Mouse (Mus musculus): Measurements from ENCODE around the gene D930048N14Rik. TPM values are rescaled to one million over a fixed set of nuclear protein-coding genes. Genes with fewer than 3 reads are reported as not detected.
"Not testable (repeated sequence)": the region's sequence is repeated elsewhere in the genome, so short reads cannot be mapped to it uniquely, and the experiment has no call there.

The D930048N14Rik gene
- total RNA-seq, 1 experiment = 4.1 TPM

GRCm38 (mm10) chr11:51658705-51659104 lies 8.0 kb downstream of the D930048N14Rik start:
- peaks cover 31% of the 10 kb centered on the region for H3K36me3 ChIP-seq (ENCODE audit: control insufficient read depth, insufficient read depth, low read length, poor library complexity, severe bottlenecking)
- in situ Hi-C loops (cut with MboI; ENCODE audit: low sequenced_read_pairs in 2 of 2, unreplicated experiment in 2 of 2) = no loop called here
- H3K9me3 ChIP-seq (ENCODE audit: control insufficient read depth, insufficient read depth, low read depth, low read length) = no peaks in the 10 kb centered on the region
- H3K27ac ChIP-seq (ENCODE audit: insufficient read depth, low read depth, low read length, poor library complexity, severe bottlenecking) = no peak overlapping the region
- H3K9ac ChIP-seq (ENCODE audit: insufficient read depth, low read depth, low read length, poor library complexity, severe bottlenecking) = no peak overlapping the region
- no peak for TF ChIP-seq ZC3H11A (IDR thresholded peaks at IDR 0.05; ENCODE audit: borderline replicate concordance, low read depth, low read length)
- TF ChIP-seq ZNF384 (IDR thresholded peaks at IDR 0.05; ENCODE audit: low read depth, low read length) = no peak
- TF ChIP-seq MAFK (IDR thresholded peaks at IDR 0.05; ENCODE audit: insufficient read depth, low read depth, low read length) = no peak
- H3K4me3 ChIP-seq (ENCODE audit: insufficient read depth in 1 of 2, low read depth in 1 of 2, low read length in 2 of 2, poor library complexity in 1 of 2, severe bottlenecking in 1 of 2) = no peak overlapping the region
- H3K4me1 ChIP-seq (ENCODE audit: control insufficient read depth in 2 of 2, insufficient read depth in 2 of 2, low read length in 2 of 2, poor library complexity in 1 of 2) = peaks cover 0 to 14% of the 10 kb centered on the region in 2 experiments; a peak in 3 of 4 replicates
- no peak for DNase-seq (ENCODE audit: low read depth, low spot score)

GRCm38 (mm10) chr11:51661867-51662365 lies 11.2 kb downstream of the D930048N14Rik start:
- no peak overlapping the region for H3K27ac ChIP-seq (ENCODE audit: insufficient read depth, low read depth, low read length, poor library complexity, severe bottlenecking)
- H3K9ac ChIP-seq (ENCODE audit: insufficient read depth, low read depth, low read length, poor library complexity, severe bottlenecking) = no peak overlapping the region
- no peak overlapping the region for H3K4me3 ChIP-seq (ENCODE audit: insufficient read depth in 1 of 2, low read depth in 1 of 2, low read length in 2 of 2, poor library complexity in 1 of 2, severe bottlenecking in 1 of 2)
- peaks cover 0 to 14% of the 10 kb centered on the region in 2 experiments; a peak in 2 of 4 replicates for H3K4me1 ChIP-seq (ENCODE audit: control insufficient read depth in 2 of 2, insufficient read depth in 2 of 2, low read length in 2 of 2, poor library complexity in 1 of 2)
- in situ Hi-C loops (cut with MboI; ENCODE audit: low sequenced_read_pairs in 2 of 2, unreplicated experiment in 2 of 2) = no loop called here
- DNase-seq (ENCODE audit: low read depth, low spot score) = no peak
- 0 out of 2 replicates have a peak, but pooled peaks cover 2% of the 10 kb centered on the region for H3K9me3 ChIP-seq (ENCODE audit: control insufficient read depth, insufficient read depth, low read depth, low read length)
- TF ChIP-seq ZC3H11A (IDR thresholded peaks at IDR 0.05; ENCODE audit: borderline replicate concordance, low read depth, low read length) (no peak), HCFC1 (IDR thresholded peaks at IDR 0.05; ENCODE audit: borderline replicate concordance, insufficient read depth, low read length) (no peak), ZNF384 (IDR thresholded peaks at IDR 0.05; ENCODE audit: low read depth, low read length) (no peak), MAFK (IDR thresholded peaks at IDR 0.05; ENCODE audit: insufficient read depth, low read depth, low read length) (no peak), CHD2 (IDR thresholded peaks at IDR 0.05; ENCODE audit: low read depth, low read length) (no peak)
- peaks cover 5% of the 10 kb centered on the region for H3K36me3 ChIP-seq (ENCODE audit: control insufficient read depth, insufficient read depth, low read length, poor library complexity, severe bottlenecking)

GRCm38 (mm10) chr11:51662632-51663031 lies 11.9 kb downstream of the D930048N14Rik start:
- Histone ChIP-seq H3K4me1 (ENCODE audit: control insufficient read depth in 2 of 2, insufficient read depth in 2 of 2, low read length in 2 of 2, poor library complexity in 1 of 2) (peaks cover 0 to 12% of the 10 kb centered on the region in 2 experiments; a peak in 2 of 4 replicates), H3K9ac (ENCODE audit: insufficient read depth, low read depth, low read length, poor library complexity, severe bottlenecking) (no peak overlapping the region), H3K4me3 (ENCODE audit: insufficient read depth in 1 of 2, low read depth in 1 of 2, low read length in 2 of 2, poor library complexity in 1 of 2, severe bottlenecking in 1 of 2) (no peak overlapping the region), H3K27ac (ENCODE audit: insufficient read depth, low read depth, low read length, poor library complexity, severe bottlenecking) (no peak overlapping the region), H3K36me3 (ENCODE audit: control insufficient read depth, insufficient read depth, low read length, poor library complexity, severe bottlenecking) (no peaks in the 10 kb centered on the region), H3K9me3 (ENCODE audit: control insufficient read depth, insufficient read depth, low read depth, low read length) (0 out of 2 replicates have a peak, but pooled peaks cover 2% of the 10 kb centered on the region)
- no peak for TF ChIP-seq ZNF384 (IDR thresholded peaks at IDR 0.05; ENCODE audit: low read depth, low read length)
- no peak for TF ChIP-seq CHD2 (IDR thresholded peaks at IDR 0.05; ENCODE audit: low read depth, low read length)
- TF ChIP-seq ZC3H11A (IDR thresholded peaks at IDR 0.05; ENCODE audit: borderline replicate concordance, low read depth, low read length) = no peak
- no peak for TF ChIP-seq MAFK (IDR thresholded peaks at IDR 0.05; ENCODE audit: insufficient read depth, low read depth, low read length)
- no peak for TF ChIP-seq HCFC1 (IDR thresholded peaks at IDR 0.05; ENCODE audit: borderline replicate concordance, insufficient read depth, low read length)
- DNase-seq (ENCODE audit: low read depth, low spot score) = no peak
- in situ Hi-C loops (cut with MboI; ENCODE audit: low sequenced_read_pairs in 2 of 2, unreplicated experiment in 2 of 2) = no loop called here

- H3K36me3 ChIP-seq (ENCODE audit: control insufficient read depth, insufficient read depth, low read length, poor library complexity, severe bottlenecking); H3K9me3 ChIP-seq (ENCODE audit: control insufficient read depth, insufficient read depth, low read depth, low read length); in situ Hi-C loops (cut with MboI; ENCODE audit: low sequenced_read_pairs in 2 of 2, unreplicated experiment in 2 of 2); H3K27ac ChIP-seq (ENCODE audit: insufficient read depth, low read depth, low read length, poor library complexity, severe bottlenecking); H3K4me3 ChIP-seq (ENCODE audit: insufficient read depth in 1 of 2, low read depth in 1 of 2, low read length in 2 of 2, poor library complexity in 1 of 2, severe bottlenecking in 1 of 2); DNase-seq (ENCODE audit: low read depth, low spot score); H3K9ac ChIP-seq (ENCODE audit: insufficient read depth, low read depth, low read length, poor library complexity, severe bottlenecking); H3K4me1 ChIP-seq (ENCODE audit: control insufficient read depth in 2 of 2, insufficient read depth in 2 of 2, low read length in 2 of 2, poor library complexity in 1 of 2): not testable (repeated sequence)
These were observed 14.0 kb downstream of the D930048N14Rik start for GRCm38 (mm10) chr11:51664747-51665146.

- no peak for DNase-seq (ENCODE audit: low read depth, low spot score)
- no peak overlapping the region for H3K9ac ChIP-seq (ENCODE audit: insufficient read depth, low read depth, low read length, poor library complexity, severe bottlenecking)
- no peaks in the 10 kb centered on the region for H3K36me3 ChIP-seq (ENCODE audit: control insufficient read depth, insufficient read depth, low read length, poor library complexity, severe bottlenecking)
- H3K4me1 ChIP-seq (ENCODE audit: control insufficient read depth in 2 of 2, insufficient read depth in 2 of 2, low read length in 2 of 2, poor library complexity in 1 of 2) = peaks cover 6 to 9% of the 10 kb centered on the region in 2 experiments; a peak in 3 of 4 replicates
- no peak for TF ChIP-seq ZNF384 (IDR thresholded peaks at IDR 0.05; ENCODE audit: low read depth, low read length)
- no peak for TF ChIP-seq ZC3H11A (IDR thresholded peaks at IDR 0.05; ENCODE audit: borderline replicate concordance, low read depth, low read length)
- TF ChIP-seq MAFK (IDR thresholded peaks at IDR 0.05; ENCODE audit: insufficient read depth, low read depth, low read length) = no peak
- TF ChIP-seq CHD2 (IDR thresholded peaks at IDR 0.05; ENCODE audit: low read depth, low read length) = no peak
- no peak for TF ChIP-seq HCFC1 (IDR thresholded peaks at IDR 0.05; ENCODE audit: borderline replicate concordance, insufficient read depth, low read length)
- in situ Hi-C loops (cut with MboI; ENCODE audit: low sequenced_read_pairs in 2 of 2, unreplicated experiment in 2 of 2) = no loop called here
- H3K27ac ChIP-seq (ENCODE audit: insufficient read depth, low read depth, low read length, poor library complexity, severe bottlenecking) = no peak overlapping the region
- no peak overlapping the region for H3K4me3 ChIP-seq (ENCODE audit: insufficient read depth in 1 of 2, low read depth in 1 of 2, low read length in 2 of 2, poor library complexity in 1 of 2, severe bottlenecking in 1 of 2)
- H3K9me3 ChIP-seq (ENCODE audit: control insufficient read depth, insufficient read depth, low read depth, low read length) = peaks cover 7% of the 10 kb centered on the region
These were observed 20.1 kb downstream of the D930048N14Rik start for GRCm38 (mm10) chr11:51670846-51671245.
